Comparison of ENCODE assay signal across 9 mouse cellular contexts in the genomic region with DNA sequence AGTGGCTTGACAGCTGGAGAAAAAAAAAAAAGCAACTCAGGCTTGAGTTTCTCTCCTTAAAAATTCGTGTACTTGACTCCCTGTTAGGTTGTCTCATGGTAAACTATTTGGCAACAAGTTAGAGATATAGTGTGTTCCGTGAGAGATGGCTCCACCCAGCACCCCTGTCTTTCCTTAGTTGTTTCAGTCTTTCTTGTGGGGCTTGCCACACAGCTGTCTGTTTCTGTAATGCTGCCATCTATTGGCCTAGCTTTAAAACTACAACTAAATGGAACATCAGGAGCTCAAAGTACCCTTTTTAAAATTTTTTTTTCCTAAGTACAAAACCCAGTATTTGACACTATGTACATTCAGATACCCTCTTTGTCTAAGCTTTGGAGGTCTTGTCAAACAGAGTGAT.
DNase-seq lines count a peak whose midpoint lies in the region; ATAC-seq and TF ChIP-seq lines count a peak whose summit lies in the region.
"Had no signal": no experiment of that assay in that cellular context is flagged by ENCODE, and none has a peak within 500 bp of the region (broad histone marks: within the 10 kb centered on the region; RNA-seq: fewer than 3 reads in every experiment).

No protein-coding gene starts in this region.

- H3K27me3 ChIP-seq in hindbrain, embryonic 11.5 days (ENCODE audit: control insufficient read depth, insufficient read depth, low read length), result peaks cover 11% of the 10 kb centered on the region; the same call in 1 of the 2 replicates
- peaks cover 42% of the 10 kb centered on the region for H3K27me3 ChIP-seq in hindbrain, embryonic 12.5 days
- H3K27me3 ChIP-seq in G1E (ENCODE audit: insufficient read depth, low read length), result no peaks in the 10 kb centered on the region
- peaks cover 12% of the 10 kb centered on the region for H3K27me3 ChIP-seq in embryonic facial prominence, embryonic 14.5 days (replicated peaks; ENCODE audit: control insufficient read depth, insufficient read depth, low read length)

- no peak overlapping the region for H3K4me3 ChIP-seq in hindbrain, embryonic 11.5 days (ENCODE audit: low read depth, low read length)
- no peak overlapping the region for H3K4me3 ChIP-seq in hindbrain, embryonic 12.5 days
- no peak overlapping the region for H3K4me3 ChIP-seq in G1E (ENCODE audit: low read depth, low read length)
- no peak overlapping the region for H3K4me3 ChIP-seq in embryonic facial prominence, embryonic 14.5 days (ENCODE audit: low read depth, low read length)

- H3K4me1 ChIP-seq in hindbrain, embryonic 11.5 days (replicated peaks; ENCODE audit: control insufficient read depth, insufficient read depth, low read length), result no peaks in the 10 kb centered on the region
- H3K4me1 ChIP-seq in hindbrain, embryonic 12.5 days, result no peaks in the 10 kb centered on the region
- no peaks in the 10 kb centered on the region for H3K4me1 ChIP-seq in G1E (ENCODE audit: insufficient read depth, low read depth, low read length)
- no peaks in the 10 kb centered on the region for H3K4me1 ChIP-seq in embryonic facial prominence, embryonic 14.5 days (ENCODE audit: control insufficient read depth, insufficient read depth, low read length)

- 14% methylated on average over 2 of the region's 2 CpGs for WGBS in hindbrain, embryonic 11.5 days
- WGBS in hindbrain, embryonic 12.5 days, result 15% methylated on average over 2 of the region's 2 CpGs
- 16% methylated on average over 2 of the region's 2 CpGs for WGBS in embryonic facial prominence, embryonic 14.5 days

- no peak overlapping the region for H3K27ac ChIP-seq in hindbrain, embryonic 11.5 days (ENCODE audit: low read depth, low read length)
- no peak overlapping the region for H3K27ac ChIP-seq in hindbrain, embryonic 12.5 days
- H3K27ac ChIP-seq in embryonic facial prominence, embryonic 14.5 days (replicated peaks; ENCODE audit: low read depth, low read length), result no peak overlapping the region

- DNase-seq in hindbrain, embryonic 11.5 days (ENCODE audit: low spot score), result peak; percentile 15
- peak; percentile 50 for DNase-seq in 3T3-L1 (ENCODE audit: low read depth, low spot score)
- peak; percentile 0 for DNase-seq in G1E (ENCODE audit: low spot score)
- peak; percentile 17 for DNase-seq in embryonic facial prominence, embryonic 14.5 days (ENCODE audit: low spot score)
- no peak for DNase-seq in layer of hippocampus, adult 11-12 months (ENCODE audit: low spot score)
- DNase-seq in thymus, postnatal 14 days, result no peak
- no peak for DNase-seq in gastrocnemius, adult 8-10 months (ENCODE audit: low spot score in 2 of 2)
- DNase-seq: adrenal gland, adult 2 months had no signal

- H3K36me3 ChIP-seq in hindbrain, embryonic 11.5 days (ENCODE audit: control insufficient read depth, insufficient read depth, low read length), result no peaks in the 10 kb centered on the region
- no peaks in the 10 kb centered on the region for H3K36me3 ChIP-seq in hindbrain, embryonic 12.5 days
- peaks cover 54% of the 10 kb centered on the region for H3K36me3 ChIP-seq in G1E (replicated peaks)
- H3K36me3 ChIP-seq in embryonic facial prominence, embryonic 14.5 days (ENCODE audit: control insufficient read depth, insufficient read depth, low read length), result no peaks in the 10 kb centered on the region

- TF ChIP-seq CTCF in G1E (IDR thresholded peaks at IDR 0.05; ENCODE audit: low read depth, low read length), result no peak

- H3K9me3 ChIP-seq in hindbrain, embryonic 11.5 days (ENCODE audit: control insufficient read depth, low read length), result no peaks in the 10 kb centered on the region
- H3K9me3 ChIP-seq in hindbrain, embryonic 12.5 days (replicated peaks), result no peaks in the 10 kb centered on the region
- H3K9me3 ChIP-seq in G1E (replicated peaks), result no peaks in the 10 kb centered on the region
- no peaks in the 10 kb centered on the region for H3K9me3 ChIP-seq in embryonic facial prominence, embryonic 14.5 days (ENCODE audit: control insufficient read depth, low read length)

- no peak overlapping the region for H3K9ac ChIP-seq in hindbrain, embryonic 11.5 days (ENCODE audit: low read depth, low read length)
- no peak overlapping the region for H3K9ac ChIP-seq in hindbrain, embryonic 12.5 days
- H3K9ac ChIP-seq in embryonic facial prominence, embryonic 14.5 days (ENCODE audit: low read depth, low read length), result no peak overlapping the region

- no peak for ATAC-seq in hindbrain, embryonic 11.5 days (ENCODE audit: low FRiP score)
- no peak for ATAC-seq in hindbrain, embryonic 12.5 days (ENCODE audit: low FRiP score)
- ATAC-seq in G1E (ENCODE audit: extremely low read depth, insufficient number of reproducible peaks, low FRiP score, poor library complexity, severe bottlenecking), result 0 out of 2 replicates have a peak, but pooled peaks have one; percentile 34
- ATAC-seq in embryonic facial prominence, embryonic 14.5 days (ENCODE audit: low read depth), result no peak

- H3K4me2 ChIP-seq in hindbrain, embryonic 11.5 days (replicated peaks; ENCODE audit: low read depth, low read length), result no peak overlapping the region
- no peak overlapping the region for H3K4me2 ChIP-seq in hindbrain, embryonic 12.5 days (replicated peaks)
- no peak overlapping the region for H3K4me2 ChIP-seq in embryonic facial prominence, embryonic 14.5 days (ENCODE audit: low read depth, low read length)

Comparison
In these comparisons a context has a peak if more than half of its experiments do, and no peak if none do; other contexts are left out.
1. DNase-seq: peak in hindbrain, embryonic 11.5 days (single experiment), 3T3-L1 (single experiment), G1E (single experiment) and embryonic facial prominence, embryonic 14.5 days (single experiment); none in layer of hippocampus, adult 11-12 months (single experiment), thymus, postnatal 14 days (single experiment) and gastrocnemius, adult 8-10 months (0 of 2).